Mouse (Mus musculus) hindbrain, embryonic 15.5 days (tissue): ENCODE data around the gene Ccl24. TPM values are rescaled to one million over a fixed set of nuclear protein-coding genes. Genes with fewer than 3 reads are reported as not detected.

Experiments used
- ATAC-seq: fragments of 200-750 bp; cut with Nextera tagmentation; 2 replicates; pipeline ENCODE4 v1.8.0; 2017; ENCODE audit warnings: low read depth, moderate number of reproducible peaks, moderate TSS enrichment; ENCODE audit not compliant: low FRiP score
- H3K27ac ChIP-seq: fragments of 300-500 bp; sonication (generic); replicated peaks from 2 replicates; pipeline ENCODE4 v1.5.1; 2015; ENCODE audit warnings: mild to moderate bottlenecking, inconsistent platforms
- H3K27me3 ChIP-seq: fragments of 300-500 bp; sonication (generic); 2 replicates; pipeline ENCODE4 v1.6.1; 2015; ENCODE audit warnings: control low read depth, inconsistent platforms
- H3K36me3 ChIP-seq: fragments of 300-500 bp; sonication (generic); 2 replicates; pipeline ENCODE4 v1.6.1; 2015; ENCODE audit warnings: control low read depth, inconsistent platforms
- H3K4me1 ChIP-seq: fragments of 300-500 bp; sonication (generic); replicated peaks from 2 replicates; pipeline ENCODE4 v1.6.1; 2015; ENCODE audit warnings: control low read depth, inconsistent platforms
- H3K4me2 ChIP-seq: fragments of 300-500 bp; sonication (generic); 2 replicates; pipeline ENCODE4 v1.6.1; 2015; ENCODE audit warnings: moderate library complexity, mild to moderate bottlenecking, inconsistent platforms
- H3K4me3 ChIP-seq: fragments of 300-500 bp; sonication (generic); 2 replicates; pipeline ENCODE4 v1.5.1; 2015; ENCODE audit warnings: mild to moderate bottlenecking, inconsistent platforms
- H3K9ac ChIP-seq: fragments of 300-500 bp; sonication (generic); 2 replicates; pipeline ENCODE4 v1.6.1; 2015; ENCODE audit warnings: inconsistent platforms
- H3K9me3 ChIP-seq: fragments of 300-500 bp; sonication (generic); 2 replicates; pipeline ENCODE4 v1.6.1; 2016; ENCODE audit warnings: control low read depth, inconsistent platforms
- WGBS: fragments of 180-500 bp; shearing (Covaris S2); methylation state at CpG from one replicate; pipeline ENCODE4 v1.1.7; 2015; 5-methylcytosine and 5-hydroxymethylcytosine counted together
- polyA plus RNA-seq: library from polyadenylated mRNA; unstranded; fragments of >200 nt; fragmentation: Nextera tagmentation; extraction: Ambion mirVana; gene quantifications from 2 replicates; pipeline ENCODE4 v1.2.1, GENCODE M21; 2015

Ccl24 gene
- polyA plus RNA-seq, 1 experiment from 2014 or later = 2.6 TPM

GRCm38 (mm10) chr5:135576055-135576454 is 3.2 kb upstream of the Ccl24 start:
- no peak overlapping the region for H3K9ac ChIP-seq
- no peaks in the 10 kb centered on the region for H3K27me3 ChIP-seq
- H3K4me3 ChIP-seq = no peak overlapping the region
- no peak for ATAC-seq
- H3K27ac ChIP-seq = no peak overlapping the region
- no peaks in the 10 kb centered on the region for H3K4me1 ChIP-seq
- no peaks in the 10 kb centered on the region for H3K9me3 ChIP-seq
- no peak overlapping the region for H3K4me2 ChIP-seq
- no peaks in the 10 kb centered on the region for H3K36me3 ChIP-seq
- WGBS = 66% methylated on average over 4 of the region's 4 CpGs

GRCm38 (mm10) chr5:135568698-135569097 is 4.2 kb downstream of the Ccl24 start:
- H3K4me3 ChIP-seq = no peak overlapping the region
- H3K9me3 ChIP-seq = no peaks in the 10 kb centered on the region
- no peak for ATAC-seq
- no peak overlapping the region for H3K4me2 ChIP-seq
- no peaks in the 10 kb centered on the region for H3K36me3 ChIP-seq
- no peak overlapping the region for H3K9ac ChIP-seq
- 77% methylated on average over 6 of the region's 6 CpGs for WGBS
- H3K27me3 ChIP-seq = no peaks in the 10 kb centered on the region
- H3K4me1 ChIP-seq = no peaks in the 10 kb centered on the region
- H3K27ac ChIP-seq = no peak overlapping the region

- no peaks in the 10 kb centered on the region for H3K36me3 ChIP-seq
- no peaks in the 10 kb centered on the region for H3K4me1 ChIP-seq
- no peaks in the 10 kb centered on the region for H3K9me3 ChIP-seq
- H3K27me3 ChIP-seq = no peaks in the 10 kb centered on the region
- H3K4me2 ChIP-seq = no peak overlapping the region
- ATAC-seq = no peak
- no peak overlapping the region for H3K27ac ChIP-seq
- H3K9ac ChIP-seq = no peak overlapping the region
- 86% methylated on average over 6 of the region's 6 CpGs for WGBS
- no peak overlapping the region for H3K4me3 ChIP-seq
These were observed 5.1 kb downstream of the Ccl24 start for GRCm38 (mm10) chr5:135567556-135568265.

- no peak for ATAC-seq
- no peak within 1 kb of the TSS for H3K4me3 ChIP-seq
- 90% methylated on average over 3 of the region's 3 CpGs for WGBS
These were observed 9.4 kb downstream of the Ccl24 start, which contains the start of gene Ccl26 for GRCm38 (mm10) chr5:135563469-135563868. Ccl26 (minus strand) TSS chr5:135563569.

GRCm38 (mm10) chr5:135557671-135558070 is 15.2 kb downstream of the Ccl24 start:
- Histone ChIP-seq H3K36me3 (no peaks in the 10 kb centered on the region), H3K27me3 (no peaks in the 10 kb centered on the region), H3K4me3 (no peak overlapping the region), H3K9me3 (no peaks in the 10 kb centered on the region), H3K4me2 (no peak overlapping the region), H3K9ac (no peak overlapping the region), H3K27ac (peak overlapping the region; percentile 57), H3K4me1 (peaks cover 6% of the 10 kb centered on the region; the same call in 1 of the 2 replicates)
- ATAC-seq = no peak
- WGBS = 47% methylated on average over 3 of the region's 3 CpGs

More at GRCm38 (mm10) chr5:135563469-135563868, 9.4 kb downstream of the Ccl24 start, which contains the start of gene Ccl26:
- H3K36me3 ChIP-seq = no peaks in the 10 kb centered on the region
- no peaks in the 10 kb centered on the region for H3K4me1 ChIP-seq
- no peak within 1 kb of the TSS for H3K4me2 ChIP-seq
- H3K9ac ChIP-seq = no peak within 1 kb of the TSS
- no peak within 1 kb of the TSS for H3K27ac ChIP-seq
- H3K9me3 ChIP-seq = no peaks in the 10 kb centered on the region
- no peaks in the 10 kb centered on the region for H3K27me3 ChIP-seq

GRCm38 (mm10) chr5:135557051-135557450 is 15.8 kb downstream of the Ccl24 start:
- Histone ChIP-seq H3K9me3 (no peaks in the 10 kb centered on the region), H3K27ac (peak overlapping the region; percentile 48), H3K27me3 (no peaks in the 10 kb centered on the region), H3K4me2 (no peak overlapping the region), H3K4me1 (peaks cover 6% of the 10 kb centered on the region; the same call in 1 of the 2 replicates), H3K4me3 (no peak overlapping the region), H3K36me3 (no peaks in the 10 kb centered on the region), H3K9ac (no peak overlapping the region)
- peak; percentile 75 for ATAC-seq
- WGBS = 24% methylated on average over 4 of the region's 4 CpGs

- no peak overlapping the region for H3K9ac ChIP-seq
- H3K9me3 ChIP-seq = no peaks in the 10 kb centered on the region
- H3K27me3 ChIP-seq = no peaks in the 10 kb centered on the region
- H3K4me2 ChIP-seq = no peak overlapping the region
- ATAC-seq = no peak
- H3K27ac ChIP-seq = 0 out of 2 replicates have a peak overlapping the region, but pooled peaks have one; percentile 48
- H3K36me3 ChIP-seq = no peaks in the 10 kb centered on the region
- H3K4me3 ChIP-seq = no peak overlapping the region
- peaks cover 6% of the 10 kb centered on the region; the same call in 1 of the 2 replicates for H3K4me1 ChIP-seq
- WGBS = 72% methylated on average over 4 of the region's 4 CpGs
These were observed 16.6 kb downstream of the Ccl24 start for GRCm38 (mm10) chr5:135556259-135556658.

GRCm38 (mm10) chr5:135551591-135551990 is 21.3 kb downstream of the Ccl24 start:
- no peak for ATAC-seq
- no peaks in the 10 kb centered on the region for H3K9me3 ChIP-seq
- no peak overlapping the region for H3K9ac ChIP-seq
- H3K4me2 ChIP-seq = no peak overlapping the region
- WGBS = 83% methylated on average over 3 of the region's 3 CpGs
- H3K36me3 ChIP-seq = no peaks in the 10 kb centered on the region
- H3K27me3 ChIP-seq = no peaks in the 10 kb centered on the region
- no peak overlapping the region for H3K4me3 ChIP-seq
- no peaks in the 10 kb centered on the region for H3K4me1 ChIP-seq
- no peak overlapping the region for H3K27ac ChIP-seq

- Histone ChIP-seq H3K4me1 (no peaks in the 10 kb centered on the region), H3K27me3 (no peaks in the 10 kb centered on the region), H3K4me2 (no peak overlapping the region), H3K9ac (no peak overlapping the region), H3K9me3 (no peaks in the 10 kb centered on the region), H3K27ac (no peak overlapping the region), H3K4me3 (no peak overlapping the region), H3K36me3 (no peaks in the 10 kb centered on the region)
- WGBS = 28% methylated on average over 3 of the region's 3 CpGs
- ATAC-seq = no peak
These were observed 21.9 kb downstream of the Ccl24 start for GRCm38 (mm10) chr5:135550910-135551309.

GRCm38 (mm10) chr5:135547990-135548389 is 24.9 kb downstream of the Ccl24 start:
- no peaks in the 10 kb centered on the region for H3K27me3 ChIP-seq
- no peak overlapping the region for H3K27ac ChIP-seq
- no peak overlapping the region for H3K4me3 ChIP-seq
- WGBS = 78% methylated on average over 2 of the region's 2 CpGs
- peaks cover 16% of the 10 kb centered on the region for H3K4me1 ChIP-seq
- H3K36me3 ChIP-seq = no peaks in the 10 kb centered on the region
- no peak overlapping the region for H3K4me2 ChIP-seq
- no peaks in the 10 kb centered on the region for H3K9me3 ChIP-seq
- ATAC-seq = no peak
- no peak overlapping the region for H3K9ac ChIP-seq

- Histone ChIP-seq H3K27ac (peak within 1 kb of the TSS; percentile 66), H3K27me3 (no peaks in the 10 kb centered on the region), H3K4me1 (peaks cover 16% of the 10 kb centered on the region), H3K36me3 (no peaks in the 10 kb centered on the region), H3K4me3 (peak within 1 kb of the TSS; percentile 80), H3K9me3 (no peaks in the 10 kb centered on the region), H3K4me2 (peak within 1 kb of the TSS; percentile 96), H3K9ac (peak within 1 kb of the TSS; percentile 73)
- WGBS = under 1% methylated on average over 46 of the region's 46 CpGs
- peak; percentile 100 for ATAC-seq
These were observed 27.7 kb downstream of the Ccl24 start, which contains the start of gene Hip1 for GRCm38 (mm10) chr5:135544865-135545797. Hip1 (minus strand) TSS chr5:135545120.
